Mouse (Mus musculus) hindbrain, embryonic 16.5 days (tissue): ENCODE results near the gene Gcn1l1. TPM values are rescaled to one million over a fixed set of nuclear protein-coding genes. Genes with fewer than 3 reads are reported as not detected.

ENCODE experiments used
- ATAC-seq: fragments of 200-750 bp; cut with Nextera tagmentation; 2 replicates; pipeline ENCODE4 v1.8.0; 2017; ENCODE audit warnings: moderate TSS enrichment, moderate library complexity
- H3K27ac ChIP-seq: fragments of 300-500 bp; sonication (generic); 2 replicates; pipeline ENCODE4 v1.5.1; 2014; ENCODE audit warnings: low read depth, mild to moderate bottlenecking, control low read depth, low read length, moderate library complexity
- H3K27me3 ChIP-seq: fragments of 300-500 bp; sonication (generic); replicated peaks from 2 replicates; pipeline ENCODE4 v1.6.1; 2014; ENCODE audit warnings: low read length; ENCODE audit not compliant: control insufficient read depth, insufficient read depth
- H3K36me3 ChIP-seq: fragments of 300-500 bp; sonication (generic); 2 replicates; pipeline ENCODE4 v1.6.1; 2014; ENCODE audit warnings: mild to moderate bottlenecking, low read length, moderate library complexity, mixed read lengths; ENCODE audit not compliant: control insufficient read depth, insufficient read depth
- H3K4me1 ChIP-seq: fragments of 300-500 bp; sonication (generic); 2 replicates; pipeline ENCODE4 v1.6.1; 2014; ENCODE audit warnings: low read depth, low read length; ENCODE audit not compliant: control insufficient read depth, insufficient read depth
- H3K4me2 ChIP-seq: fragments of 300-500 bp; sonication (generic); 2 replicates; pipeline ENCODE4 v1.6.1; 2014; ENCODE audit warnings: mild to moderate bottlenecking, low read length, control low read depth, moderate library complexity
- H3K4me3 ChIP-seq: fragments of 300-500 bp; sonication (generic); 2 replicates; pipeline ENCODE4 v1.5.1; 2014; ENCODE audit warnings: mild to moderate bottlenecking, low read length, control low read depth, moderate library complexity
- H3K9ac ChIP-seq: fragments of 300-500 bp; sonication (generic); 2 replicates; pipeline ENCODE4 v1.6.1; 2014; ENCODE audit warnings: low read depth, mild to moderate bottlenecking, control low read depth, low read length, moderate library complexity
- H3K9me3 ChIP-seq: fragments of 300-500 bp; sonication (generic); 2 replicates; pipeline ENCODE4 v1.6.1; 2014; ENCODE audit warnings: mild to moderate bottlenecking, low read length, moderate library complexity; ENCODE audit not compliant: control insufficient read depth
- WGBS: fragments of 180-500 bp; shearing (Covaris S2); extraction: QIAGEN DNeasy Blood & Tissue Kit; methylation state at CpG from one replicate; pipeline ENCODE4 v1.1.7; 2014; 5-methylcytosine and 5-hydroxymethylcytosine counted together
- polyA plus RNA-seq: library from polyadenylated mRNA; unstranded; fragments of >200 nt; fragmentation: Nextera tagmentation; extraction: Ambion mirVana; gene quantifications from 2 replicates; pipeline ENCODE4 v1.2.1, GENCODE M21; 2015

Gcn1l1 gene
- polyA plus RNA-seq, 1 experiment from 2014 or later = 32.2 TPM

DNA sequence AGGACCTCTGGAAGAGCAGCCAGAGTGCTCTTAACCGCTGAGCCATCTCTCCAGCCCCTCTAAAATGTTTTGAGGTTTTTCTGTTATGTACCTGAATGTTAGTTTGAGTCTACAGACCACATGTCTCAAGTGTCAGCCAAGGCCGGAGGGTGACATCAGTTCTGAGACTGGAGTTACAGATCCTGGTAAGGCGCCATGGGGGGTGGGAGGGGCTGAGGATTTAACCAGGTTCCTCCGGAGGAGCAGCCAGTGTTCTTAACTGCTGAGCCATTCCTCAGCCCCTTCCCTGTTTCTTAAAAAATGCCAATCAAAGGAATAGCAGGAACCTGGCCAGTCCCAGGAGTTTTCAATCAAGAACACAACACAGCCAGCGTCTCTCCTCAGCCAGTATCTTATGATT is 65.2 kb downstream of the Gcn1l1 start:
- Histone ChIP-seq H3K36me3 (no peaks in the 10 kb centered on the region), H3K4me1 (peaks cover 20% of the 10 kb centered on the region), H3K27ac (no peak overlapping the region), H3K9me3 (no peaks in the 10 kb centered on the region), H3K4me3 (no peak overlapping the region), H3K4me2 (no peak overlapping the region; the same call in 1 of the 2 replicates), H3K27me3 (no peaks in the 10 kb centered on the region), H3K9ac (no peak overlapping the region)
- ATAC-seq = no peak
- WGBS = 50% methylated on average over 5 of the region's 5 CpGs

DNA sequence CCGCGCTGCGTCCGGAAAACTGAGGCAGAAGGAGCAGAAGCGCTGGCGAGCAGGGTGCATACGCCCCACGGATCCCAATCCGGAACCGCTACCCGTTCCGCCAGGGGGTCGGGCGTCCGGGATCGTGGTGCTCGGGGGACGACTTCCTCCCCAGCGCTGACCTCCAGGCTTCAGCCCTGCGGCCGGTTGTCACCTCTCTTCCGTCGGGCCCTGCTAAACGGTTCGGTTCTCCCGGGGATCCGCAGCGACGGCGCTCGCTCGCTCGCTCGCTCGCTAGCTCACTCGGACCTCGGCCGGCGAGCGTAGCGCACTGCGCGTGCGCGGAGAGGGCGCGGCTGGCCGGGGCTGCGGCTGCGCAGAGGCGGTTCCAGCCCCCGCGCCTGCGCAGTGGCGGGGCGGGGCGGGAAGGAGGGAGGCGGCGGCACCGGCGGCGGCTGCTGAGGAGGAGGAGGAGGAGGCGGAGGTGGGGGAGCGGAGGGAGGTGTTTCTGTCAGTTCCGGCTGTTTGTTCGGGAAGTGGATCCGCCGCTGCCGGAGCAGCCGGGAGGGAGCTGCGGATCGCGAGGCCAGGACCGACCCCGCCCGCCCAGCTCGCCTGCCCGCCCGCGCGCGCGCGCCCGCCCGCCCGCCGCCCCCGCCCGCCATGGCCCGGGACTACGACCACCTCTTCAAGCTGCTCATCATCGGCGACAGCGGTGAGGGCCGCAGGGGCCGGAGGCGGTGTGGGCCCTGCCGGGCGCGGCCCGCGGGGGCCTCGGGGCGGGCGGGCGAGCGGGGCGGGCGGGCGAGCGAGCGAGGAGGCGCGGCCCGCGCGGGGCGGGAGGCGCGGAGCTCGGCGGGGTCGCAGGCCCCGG is 66.7 kb downstream of the Gcn1l1 start, which contains the start of gene Rab35:
Gene Rab35 (plus strand): TSS at position 404 of the 853 bp plus-strand sequence.
- Histone ChIP-seq H3K4me2 (peak within 1 kb of the TSS; percentile 82), H3K9ac (peak within 1 kb of the TSS; percentile 92), H3K36me3 (no peaks in the 10 kb centered on the region), H3K9me3 (no peaks in the 10 kb centered on the region), H3K27me3 (no peaks in the 10 kb centered on the region), H3K4me3 (peak within 1 kb of the TSS; percentile 93), H3K27ac (peak within 1 kb of the TSS; percentile 92), H3K4me1 (peaks cover 25% of the 10 kb centered on the region)
- WGBS = under 1% methylated on average over 58 of the region's 125 CpGs
- peak; percentile 90 for ATAC-seq

DNA sequence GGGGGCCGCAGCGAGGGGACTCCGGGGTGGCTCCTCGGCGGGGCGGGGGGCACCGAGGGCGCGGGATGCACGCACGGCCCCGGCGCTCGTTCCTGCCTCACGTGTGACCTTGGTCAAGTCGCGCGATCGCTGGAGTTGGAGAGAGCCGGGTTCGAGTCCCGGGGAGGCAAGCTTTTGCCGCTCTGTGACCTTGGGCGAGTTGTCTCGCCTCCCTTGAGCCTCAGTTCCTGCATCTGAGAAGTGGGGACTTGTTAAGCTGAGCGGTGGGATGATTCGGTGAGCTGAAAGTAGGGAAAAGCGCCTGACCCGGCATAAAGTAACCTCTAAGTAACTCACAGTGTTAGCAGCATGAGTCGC is 67.3 kb downstream of the Gcn1l1 start:
- peak overlapping the region; percentile 82 for H3K4me2 ChIP-seq
- H3K4me3 ChIP-seq = peak overlapping the region; percentile 93
- peak overlapping the region; percentile 92 for H3K27ac ChIP-seq
- no peaks in the 10 kb centered on the region for H3K27me3 ChIP-seq
- no peaks in the 10 kb centered on the region for H3K9me3 ChIP-seq
- no peak for ATAC-seq
- peaks cover 25% of the 10 kb centered on the region for H3K4me1 ChIP-seq
- no peaks in the 10 kb centered on the region for H3K36me3 ChIP-seq
- H3K9ac ChIP-seq = peak overlapping the region; percentile 91
- 2% methylated on average over 27 of the region's 30 CpGs for WGBS

DNA sequence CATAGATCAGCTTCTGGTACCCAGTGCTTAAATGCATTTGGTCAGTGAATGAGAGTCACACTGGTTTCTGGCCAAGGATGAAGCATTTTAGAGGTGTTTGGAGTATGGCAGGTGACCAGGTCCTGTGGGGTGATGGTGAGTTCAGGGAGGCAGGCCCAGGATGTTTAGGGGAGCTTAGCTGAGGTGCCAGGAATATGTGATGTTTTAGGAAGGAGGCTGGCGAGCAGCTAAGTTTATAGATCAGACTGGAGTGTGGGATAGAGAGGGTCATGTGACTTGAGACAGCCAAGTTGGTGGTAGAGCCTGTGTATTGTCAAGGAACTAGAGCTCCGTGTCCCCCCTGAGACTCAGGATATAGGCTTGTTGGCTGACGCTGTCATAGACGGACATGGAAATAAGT is 68.0 kb downstream of the Gcn1l1 start:
- peak overlapping the region; percentile 93 for H3K4me3 ChIP-seq
- peak overlapping the region; percentile 91; the same call in 1 of the 2 replicates for H3K9ac ChIP-seq
- H3K9me3 ChIP-seq = no peaks in the 10 kb centered on the region
- H3K27me3 ChIP-seq = no peaks in the 10 kb centered on the region
- no peak overlapping the region for H3K27ac ChIP-seq
- peaks cover 25% of the 10 kb centered on the region for H3K4me1 ChIP-seq
- peak overlapping the region; percentile 82 for H3K4me2 ChIP-seq
- H3K36me3 ChIP-seq = no peaks in the 10 kb centered on the region
- no peak for ATAC-seq
- 48% methylated on average over 4 of the region's 4 CpGs for WGBS

DNA sequence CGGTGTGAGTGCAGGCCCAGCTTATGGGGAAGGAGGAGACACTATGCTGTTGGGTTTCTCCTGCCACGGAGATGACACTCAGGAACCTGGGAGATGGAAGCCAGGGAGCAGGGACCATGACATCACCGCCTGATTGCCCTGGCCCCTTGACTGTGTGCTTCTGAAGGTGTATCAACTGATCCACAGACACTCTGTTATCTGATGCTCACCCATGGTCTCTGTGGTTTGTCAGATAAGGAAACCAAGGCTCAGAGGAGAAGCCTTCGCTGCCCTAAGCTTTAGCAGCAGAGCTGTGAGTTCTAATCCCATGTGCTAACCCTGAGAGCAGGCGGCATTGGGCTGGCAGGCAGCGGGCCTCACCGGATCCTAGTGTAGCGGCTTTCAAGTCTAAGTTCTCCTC is 69.0 kb downstream of the Gcn1l1 start:
- H3K9me3 ChIP-seq = no peaks in the 10 kb centered on the region
- no peak overlapping the region for H3K4me2 ChIP-seq
- peaks cover 25% of the 10 kb centered on the region for H3K4me1 ChIP-seq
- no peak for ATAC-seq
- H3K27me3 ChIP-seq = no peaks in the 10 kb centered on the region
- no peak overlapping the region for H3K9ac ChIP-seq
- H3K27ac ChIP-seq = no peak overlapping the region
- no peak overlapping the region for H3K4me3 ChIP-seq
- 88% methylated on average over 8 of the region's 8 CpGs for WGBS
- H3K36me3 ChIP-seq = peaks cover 5% of the 10 kb centered on the region; the same call in 1 of the 2 replicates

DNA sequence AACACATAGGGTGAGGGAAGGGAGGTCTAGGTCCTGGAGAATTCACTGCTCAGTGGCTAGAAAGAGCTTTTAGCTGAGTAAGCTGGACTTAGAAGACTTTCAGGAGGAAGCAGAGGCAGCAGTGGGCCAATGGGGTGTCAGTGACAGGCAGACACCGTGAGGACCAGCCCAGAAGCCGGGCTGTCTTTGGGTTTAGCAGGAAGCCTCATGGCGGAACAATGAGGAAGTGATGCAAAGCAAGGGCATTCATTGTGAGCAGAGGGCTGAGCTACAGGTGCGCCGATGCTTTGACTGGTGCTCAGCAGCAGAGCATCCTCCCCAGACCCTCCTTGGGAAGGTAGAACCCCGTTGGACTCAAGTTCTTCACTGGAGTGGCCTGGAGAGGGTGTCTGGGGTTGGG is 70.5 kb downstream of the Gcn1l1 start:
- peaks cover 25% of the 10 kb centered on the region for H3K4me1 ChIP-seq
- no peaks in the 10 kb centered on the region for H3K9me3 ChIP-seq
- no peaks in the 10 kb centered on the region for H3K27me3 ChIP-seq
- 66% methylated on average over 6 of the region's 6 CpGs for WGBS
- H3K4me3 ChIP-seq = no peak overlapping the region
- no peak overlapping the region for H3K27ac ChIP-seq
- H3K9ac ChIP-seq = no peak overlapping the region
- H3K36me3 ChIP-seq = peaks cover 8% of the 10 kb centered on the region
- no peak for ATAC-seq
- H3K4me2 ChIP-seq = no peak overlapping the region

DNA sequence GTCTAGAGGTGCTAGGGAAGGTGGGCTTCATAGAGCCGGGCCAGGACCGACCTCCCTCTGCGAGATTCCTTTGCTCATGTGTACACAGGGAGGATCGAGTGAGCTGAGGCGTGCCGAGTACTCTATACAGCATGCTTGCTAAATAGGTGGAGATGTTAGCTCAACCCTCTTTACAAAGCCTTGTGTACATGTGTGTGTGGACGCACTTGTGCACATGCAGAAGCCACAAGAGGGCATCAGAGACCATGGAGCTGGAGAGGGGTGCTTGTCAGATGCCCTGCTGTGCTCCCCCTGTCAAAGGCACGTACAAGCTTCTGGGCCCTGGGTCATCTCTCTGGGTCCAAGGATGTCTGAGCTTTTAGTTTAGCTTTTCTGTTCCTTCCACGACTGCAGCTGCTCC is 79.1 kb downstream of the Gcn1l1 start:
- no peak overlapping the region for H3K4me3 ChIP-seq
- no peak overlapping the region for H3K4me2 ChIP-seq
- ATAC-seq = peak; percentile 38; the same call in 1 of the 2 replicates
- no peak overlapping the region for H3K27ac ChIP-seq
- peaks cover 41% of the 10 kb centered on the region for H3K36me3 ChIP-seq
- H3K4me1 ChIP-seq = no peaks in the 10 kb centered on the region
- no peaks in the 10 kb centered on the region for H3K27me3 ChIP-seq
- H3K9ac ChIP-seq = no peak overlapping the region
- H3K9me3 ChIP-seq = no peaks in the 10 kb centered on the region
- WGBS = 84% methylated on average over 9 of the region's 9 CpGs

DNA sequence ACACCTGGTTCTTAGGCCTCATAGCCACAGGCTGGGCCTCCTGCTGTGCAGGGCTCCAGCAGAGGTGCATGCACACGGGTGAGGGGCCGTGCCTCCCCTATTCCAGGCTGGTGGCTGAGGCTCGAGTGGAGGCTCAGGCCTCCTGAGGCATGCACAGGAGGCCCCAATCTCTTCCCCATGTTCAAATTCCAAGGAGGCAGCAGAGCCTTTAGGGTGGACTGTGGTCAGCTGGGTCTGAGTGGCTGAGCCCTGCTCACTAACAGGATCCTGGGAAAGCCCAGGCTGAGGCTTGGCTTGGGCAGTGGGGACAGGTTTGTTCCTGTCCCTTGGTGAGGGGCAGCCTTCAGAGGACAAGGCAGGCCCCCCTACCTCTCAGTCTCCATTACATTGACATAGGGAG is 83.8 kb downstream of the Gcn1l1 start:
- Histone ChIP-seq H3K4me3 (no peak overlapping the region), H3K9me3 (no peaks in the 10 kb centered on the region), H3K27ac (no peak overlapping the region), H3K9ac (0 out of 2 replicates have a peak overlapping the region, but pooled peaks have one; percentile 1), H3K36me3 (peaks cover 25% of the 10 kb centered on the region), H3K4me1 (peaks cover 9% of the 10 kb centered on the region), H3K27me3 (no peaks in the 10 kb centered on the region), H3K4me2 (no peak overlapping the region)
- WGBS = 55% methylated on average over 3 of the region's 3 CpGs
- no peak for ATAC-seq

DNA sequence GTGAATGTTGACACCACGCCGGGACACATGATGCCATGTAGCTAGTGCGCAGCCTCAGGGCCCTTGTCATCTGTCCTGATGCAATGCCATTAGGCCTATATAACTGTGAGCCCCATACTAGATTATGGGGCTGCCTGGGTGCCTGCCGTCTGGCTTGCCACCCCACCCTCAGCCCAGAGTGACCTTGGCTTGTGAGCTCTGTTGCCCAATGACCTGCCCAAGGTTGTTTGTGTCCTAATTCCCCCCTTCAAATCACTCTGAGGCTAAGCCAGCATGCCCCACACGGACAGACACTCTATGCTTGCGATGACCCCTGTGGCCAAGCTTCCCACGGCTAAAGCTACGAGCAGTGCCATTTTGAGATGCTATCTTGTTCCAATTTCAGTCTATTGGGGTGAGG is 84.6 kb downstream of the Gcn1l1 start:
- WGBS = 91% methylated on average over 8 of the region's 8 CpGs
- H3K9me3 ChIP-seq = no peaks in the 10 kb centered on the region
- no peak overlapping the region for H3K4me3 ChIP-seq
- no peak for ATAC-seq
- peaks cover 22% of the 10 kb centered on the region for H3K36me3 ChIP-seq
- H3K9ac ChIP-seq = no peak overlapping the region
- no peaks in the 10 kb centered on the region for H3K27me3 ChIP-seq
- no peak overlapping the region for H3K27ac ChIP-seq
- H3K4me1 ChIP-seq = peaks cover 9% of the 10 kb centered on the region
- no peak overlapping the region for H3K4me2 ChIP-seq
